Mouse (Mus musculus) kidney, adult 2 months (tissue): ENCODE measurements around the gene Cdca7l. TPM values are rescaled to one million over a fixed set of nuclear protein-coding genes. Genes with fewer than 3 reads are reported as not detected.

Source experiments
- DNase-seq: peaks from one replicate; pipeline ENCODE4 v3.0.0; 2021
- H3K27ac ChIP-seq: fragments of 200-500 bp; 2 replicates; pipeline ENCODE4 v1.5.1; 2012; ENCODE audit warnings: low read depth, low read length, control low read depth, inconsistent platforms; ENCODE audit not compliant: insufficient read depth
- H3K27me3 ChIP-seq: fragments of 200-500 bp; replicated peaks from 2 replicates; pipeline ENCODE4 v1.6.1; 2012; ENCODE audit warnings: mild to moderate bottlenecking, moderate library complexity, low read length, inconsistent platforms; ENCODE audit not compliant: control insufficient read depth, insufficient read depth
- H3K36me3 ChIP-seq: fragments of 200-500 bp; 2 replicates; pipeline ENCODE4 v1.6.1; 2012; ENCODE audit warnings: mild to moderate bottlenecking, moderate library complexity, low read length, inconsistent platforms; ENCODE audit not compliant: control insufficient read depth, insufficient read depth
- H3K4me1 ChIP-seq: fragments of 200-500 bp; 2 replicates; pipeline ENCODE4 v1.6.1; 2011; ENCODE audit warnings: low read length; ENCODE audit not compliant: control insufficient read depth, insufficient read depth
- H3K4me3 ChIP-seq: fragments of 200-500 bp; 2 replicates; pipeline ENCODE4 v1.5.1; 2011; ENCODE audit warnings: mild to moderate bottlenecking, low read depth, low read length, control low read depth; ENCODE audit not compliant: insufficient read depth
- CTCF ChIP-seq: fragments of 200-500 bp; conservative IDR thresholded peaks from 2 replicates; pipeline ENCODE4 v1.5.1; 2011; ENCODE audit warnings: low read depth, mild to moderate bottlenecking, control low read depth, low read length, moderate library complexity, mixed read lengths; ENCODE audit not compliant: insufficient read depth, insufficient read length
- POLR2A ChIP-seq: fragments of 200-500 bp; IDR thresholded peaks from one replicate; pipeline ENCODE4 v1.6.1; 2011; ENCODE audit warnings: low read depth, low read length, control low read depth
- WGBS: fragments of 180-500 bp; shearing (Covaris S2); methylation state at CpG from one replicate; pipeline ENCODE4 v1.1.7; 2018; 5-methylcytosine and 5-hydroxymethylcytosine counted together
- polyA plus RNA-seq: library from polyadenylated mRNA; depleted of rRNA; stranded (reverse); fragments of >200 nt; gene quantifications from 2 replicates; pipeline ENCODE4 v1.2.3, GENCODE M21; 2012

Cdca7l gene
- polyA plus RNA-seq, 1 experiment: 2.5 TPM

GRCm38 (mm10) chr12:117844075-117844408 lies 40.0 kb downstream of the Cdca7l start:
- Histone ChIP-seq H3K4me1 (no peaks in the 10 kb centered on the region), H3K27me3 (no peaks in the 10 kb centered on the region), H3K27ac (no peak overlapping the region), H3K36me3 (no peaks in the 10 kb centered on the region), H3K4me3 (peak overlapping the region; percentile 49)
- TF ChIP-seq POLR2A (no peak), CTCF (no peak)
- DNase-seq: no peak
- WGBS: under 1% methylated on average over 15 of the region's 15 CpGs

GRCm38 (mm10) chr12:117844917-117845316 lies 40.8 kb downstream of the Cdca7l start:
- Histone ChIP-seq H3K27ac (no peak overlapping the region), H3K36me3 (no peaks in the 10 kb centered on the region), H3K4me3 (no peak overlapping the region), H3K4me1 (no peaks in the 10 kb centered on the region), H3K27me3 (no peaks in the 10 kb centered on the region)
- WGBS: 45% methylated on average over 2 of the region's 2 CpGs
- TF ChIP-seq CTCF: no peak
- TF ChIP-seq POLR2A: no peak
- no peak for DNase-seq

DNA sequence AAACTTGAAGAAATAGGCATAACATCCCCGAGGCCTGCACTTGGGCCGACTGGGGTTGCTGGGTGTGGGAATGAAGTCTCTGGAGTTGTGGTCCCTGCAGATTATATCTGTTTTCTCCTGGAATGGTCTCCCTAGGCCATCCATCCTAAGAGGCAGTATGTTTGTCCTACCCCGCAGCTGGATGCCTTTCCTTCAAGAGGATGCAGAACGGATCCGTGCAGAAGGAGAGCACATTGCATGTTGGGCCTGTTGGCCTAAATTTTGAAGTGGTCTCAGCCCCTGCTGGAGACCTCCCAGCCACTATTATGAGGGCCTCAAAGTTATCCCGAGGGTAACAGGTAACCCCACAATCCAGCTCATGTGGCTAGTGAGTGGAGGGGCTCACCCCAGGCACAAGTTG lies 44.5 kb downstream of the Cdca7l start:
- WGBS: 94% methylated on average over 6 of the region's 6 CpGs
- H3K27me3 ChIP-seq: no peaks in the 10 kb centered on the region
- H3K4me1 ChIP-seq: no peaks in the 10 kb centered on the region
- TF ChIP-seq CTCF: no peak
- no peak for TF ChIP-seq POLR2A
- H3K4me3 ChIP-seq: no peak overlapping the region
- no peak for DNase-seq
- no peaks in the 10 kb centered on the region for H3K36me3 ChIP-seq
- H3K27ac ChIP-seq: no peak overlapping the region

DNA sequence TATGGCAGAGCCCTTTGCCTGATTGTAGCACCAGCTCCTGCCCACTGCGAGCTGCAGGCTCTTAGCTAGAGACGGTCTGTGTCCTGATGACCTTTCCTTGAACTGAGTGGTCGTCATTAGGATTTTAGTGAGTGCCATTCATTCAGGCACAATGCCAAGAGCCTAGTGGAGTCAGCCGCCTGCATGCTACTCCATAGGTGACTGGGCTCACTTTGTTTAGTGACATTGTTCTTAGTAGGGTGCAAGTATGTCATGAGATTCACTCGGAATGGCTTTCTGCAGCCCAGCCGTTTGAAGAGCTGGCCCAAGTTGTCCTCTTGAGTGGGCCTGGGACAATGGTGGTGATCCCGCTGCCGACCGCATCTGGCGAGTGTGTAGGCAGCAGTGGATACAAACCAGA lies 46.4 kb downstream of the Cdca7l start:
- no peaks in the 10 kb centered on the region for H3K36me3 ChIP-seq
- no peak overlapping the region for H3K4me3 ChIP-seq
- DNase-seq: no peak
- H3K27ac ChIP-seq: no peak overlapping the region
- no peaks in the 10 kb centered on the region for H3K27me3 ChIP-seq
- TF ChIP-seq POLR2A (no peak), CTCF (no peak)
- 78% methylated on average over 10 of the region's 10 CpGs for WGBS
- no peaks in the 10 kb centered on the region for H3K4me1 ChIP-seq

DNA sequence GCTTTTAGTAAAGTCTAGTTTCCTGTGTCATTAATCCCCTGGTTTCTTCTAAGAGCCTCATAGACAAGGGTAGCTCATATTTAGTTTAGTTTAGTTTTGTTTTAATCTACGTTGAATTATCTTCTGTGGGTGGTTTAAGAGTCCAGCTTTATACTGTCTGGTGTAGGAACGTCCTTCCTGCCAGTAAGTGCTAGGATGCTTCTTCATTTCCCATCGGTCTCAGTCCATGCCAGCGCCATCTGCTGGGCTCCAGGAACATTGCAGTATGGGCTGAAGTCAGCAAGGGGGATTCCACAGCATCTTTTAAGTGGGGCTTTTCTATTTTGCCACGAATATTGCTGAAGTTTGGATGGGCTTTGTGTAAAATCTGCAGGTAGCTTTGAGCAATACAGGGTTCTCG lies 49.2 kb downstream of the Cdca7l start:
- Histone ChIP-seq H3K4me1 (no peaks in the 10 kb centered on the region), H3K4me3 (no peak overlapping the region), H3K27me3 (no peaks in the 10 kb centered on the region), H3K36me3 (no peaks in the 10 kb centered on the region), H3K27ac (no peak overlapping the region)
- TF ChIP-seq CTCF: peak; percentile 90
- TF ChIP-seq POLR2A: no peak
- DNase-seq: peak; percentile 46
- 22% methylated on average over 6 of the region's 6 CpGs for WGBS

DNA sequence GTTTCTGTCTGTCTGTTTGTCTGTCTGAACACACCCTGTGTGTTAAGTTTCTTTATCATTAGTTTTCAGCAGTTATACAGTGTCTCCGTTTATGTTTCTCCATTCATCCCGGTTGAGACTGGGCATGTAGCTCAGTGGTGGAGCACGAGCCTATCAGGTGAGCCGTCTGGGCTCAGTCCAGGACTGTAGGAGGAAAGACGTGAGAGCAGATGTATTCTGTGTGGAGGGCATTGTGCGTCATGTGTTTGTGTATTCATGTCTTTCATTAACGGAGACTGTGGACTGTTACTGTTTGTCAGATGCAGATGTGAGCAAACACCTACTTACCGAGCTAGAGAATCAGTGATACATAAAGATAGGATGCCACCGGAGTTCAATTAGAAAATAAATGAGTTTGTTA lies 52.9 kb downstream of the Cdca7l start:
- DNase-seq: no peak
- WGBS: 73% methylated on average over 9 of the region's 9 CpGs
- no peak for TF ChIP-seq POLR2A
- no peak for TF ChIP-seq CTCF
- H3K4me1 ChIP-seq: no peaks in the 10 kb centered on the region
- H3K27me3 ChIP-seq: no peaks in the 10 kb centered on the region
- H3K36me3 ChIP-seq: no peaks in the 10 kb centered on the region
- no peak overlapping the region for H3K4me3 ChIP-seq
- no peak overlapping the region for H3K27ac ChIP-seq

DNA sequence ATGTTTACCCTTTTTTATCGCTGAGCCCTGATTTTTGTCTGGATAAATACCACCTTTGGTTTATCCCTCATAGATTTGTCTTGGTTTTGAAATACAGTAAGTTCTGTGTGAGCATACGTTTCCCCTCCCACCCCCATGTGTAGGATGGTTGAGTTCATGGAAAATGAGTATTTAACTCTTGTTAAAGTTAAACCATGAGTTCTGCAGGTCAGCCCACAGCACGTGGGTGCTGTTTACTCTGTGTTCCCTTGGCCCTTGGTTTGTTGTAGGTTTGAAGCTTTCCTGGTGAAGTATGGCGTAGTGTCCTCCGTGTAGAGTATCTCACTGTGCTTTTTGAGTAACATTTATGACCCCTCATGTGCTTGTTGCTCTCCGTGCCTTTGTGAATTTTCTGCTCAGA lies 53.8 kb downstream of the Cdca7l start:
- TF ChIP-seq CTCF: no peak
- TF ChIP-seq POLR2A: no peak
- H3K4me1 ChIP-seq: no peaks in the 10 kb centered on the region
- no peak for DNase-seq
- no peaks in the 10 kb centered on the region for H3K36me3 ChIP-seq
- no peaks in the 10 kb centered on the region for H3K27me3 ChIP-seq
- no peak overlapping the region for H3K27ac ChIP-seq
- no peak overlapping the region for H3K4me3 ChIP-seq
- WGBS: 73% methylated on average over 6 of the region's 6 CpGs

- TF ChIP-seq POLR2A: no peak
- TF ChIP-seq CTCF: no peak
- Histone ChIP-seq H3K27me3 (no peaks in the 10 kb centered on the region), H3K4me3 (no peak overlapping the region), H3K36me3 (no peaks in the 10 kb centered on the region), H3K27ac (no peak overlapping the region), H3K4me1 (no peaks in the 10 kb centered on the region)
- DNase-seq: no peak
- 70% methylated on average over 7 of the region's 7 CpGs for WGBS
These were observed 56.8 kb downstream of the Cdca7l start for GRCm38 (mm10) chr12:117860840-117861239.
